Mouse (Mus musculus): Measurements from ENCODE around the gene Serac1. TPM values are rescaled to one million over a fixed set of nuclear protein-coding genes. Genes with fewer than 3 reads are reported as not detected.

Serac1 gene
- polyA plus RNA-seq, 1 experiment = 7.0 TPM

GRCm38 (mm10) chr17:6117148-6117725 is 37.7 kb upstream of the Serac1 start:
- H3K4me3 ChIP-seq (ENCODE audit: control insufficient read depth, insufficient read depth, low read length) = no peak overlapping the region
- H3K27me3 ChIP-seq (ENCODE audit: control insufficient read depth, insufficient read depth, low read length) = no peaks in the 10 kb centered on the region
- DNase-seq = no peak
- no peaks in the 10 kb centered on the region for H3K4me1 ChIP-seq (replicated peaks; ENCODE audit: control insufficient read depth, insufficient read depth, low read length)
- H3K27ac ChIP-seq (ENCODE audit: control insufficient read depth, insufficient read depth, low read length) = no peak overlapping the region
- 92% methylated on average over 4 of the region's 4 CpGs for WGBS
- H3K36me3 ChIP-seq (ENCODE audit: control insufficient read depth, insufficient read depth, low read length) = peaks cover 1% of the 10 kb centered on the region; the same call in 1 of the 2 replicates
- TF ChIP-seq CTCF (IDR thresholded peaks at IDR 0.05; ENCODE audit: borderline replicate concordance, control insufficient read depth, extremely low read depth, insufficient read depth, low read length, poor library complexity) (no peak), POLR2A (IDR thresholded peaks at IDR 0.05; ENCODE audit: control insufficient read depth, extremely low read depth, insufficient read depth, low read length, poor library complexity) (no peak)

DNA sequence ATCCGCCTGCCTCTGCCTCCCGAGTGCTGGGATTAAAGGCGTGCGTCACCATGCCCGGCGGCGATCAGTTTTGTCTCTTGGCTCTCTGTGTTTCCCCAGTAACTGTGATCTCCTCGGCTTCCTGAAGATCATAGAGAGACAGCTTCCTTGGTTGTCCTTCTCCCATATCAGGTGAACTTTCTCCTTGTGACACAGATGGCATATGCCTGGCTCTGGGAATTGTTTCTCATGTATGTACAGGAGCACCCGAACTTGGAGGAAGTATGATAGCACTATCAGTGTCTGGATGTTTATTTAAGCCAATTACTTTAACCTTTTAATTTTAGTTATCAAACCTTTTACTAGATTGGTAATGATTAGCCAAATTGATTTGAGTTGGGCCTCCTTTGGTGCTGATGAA is 35.5 kb upstream of the Serac1 start:
- 96% methylated on average over 9 of the region's 9 CpGs for WGBS
- no peak overlapping the region for H3K27ac ChIP-seq (ENCODE audit: control insufficient read depth, insufficient read depth, low read length)
- H3K4me3 ChIP-seq (ENCODE audit: control insufficient read depth, insufficient read depth, low read length) = no peak overlapping the region
- no peaks in the 10 kb centered on the region for H3K36me3 ChIP-seq (ENCODE audit: control insufficient read depth, insufficient read depth, low read length)
- H3K4me1 ChIP-seq (replicated peaks; ENCODE audit: control insufficient read depth, insufficient read depth, low read length) = no peaks in the 10 kb centered on the region
- TF ChIP-seq CTCF (IDR thresholded peaks at IDR 0.05; ENCODE audit: borderline replicate concordance, control insufficient read depth, extremely low read depth, insufficient read depth, low read length, poor library complexity) = no peak
- no peak for TF ChIP-seq POLR2A (IDR thresholded peaks at IDR 0.05; ENCODE audit: control insufficient read depth, extremely low read depth, insufficient read depth, low read length, poor library complexity)
- no peak for DNase-seq
- no peaks in the 10 kb centered on the region for H3K27me3 ChIP-seq (ENCODE audit: control insufficient read depth, insufficient read depth, low read length)

DNA sequence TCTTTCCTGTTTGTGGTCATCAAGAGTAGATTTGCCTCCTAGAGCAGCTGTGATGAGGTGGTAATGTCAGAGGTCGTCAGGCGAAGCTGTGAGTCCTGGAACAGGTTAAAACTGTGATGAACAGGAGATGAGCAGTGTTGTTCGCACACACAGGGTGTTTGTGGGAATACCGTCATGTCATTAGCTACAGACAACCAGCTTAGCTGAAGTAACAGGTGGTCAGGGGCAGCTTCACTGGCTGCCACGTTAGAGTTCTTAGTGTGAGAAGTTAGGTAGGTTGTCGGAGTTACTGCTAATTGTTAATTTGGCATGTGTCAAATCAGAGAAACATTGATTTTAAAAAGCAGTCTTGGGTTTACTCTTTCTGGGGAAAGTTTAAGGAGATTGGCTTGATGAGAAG is 34.1 kb upstream of the Serac1 start:
- H3K27me3 ChIP-seq (ENCODE audit: control insufficient read depth, insufficient read depth, low read length) = no peaks in the 10 kb centered on the region
- no peaks in the 10 kb centered on the region for H3K4me1 ChIP-seq (replicated peaks; ENCODE audit: control insufficient read depth, insufficient read depth, low read length)
- WGBS = 84% methylated on average over 6 of the region's 6 CpGs
- H3K36me3 ChIP-seq (ENCODE audit: control insufficient read depth, insufficient read depth, low read length) = no peaks in the 10 kb centered on the region
- no peak for DNase-seq
- no peak for TF ChIP-seq CTCF (IDR thresholded peaks at IDR 0.05; ENCODE audit: borderline replicate concordance, control insufficient read depth, extremely low read depth, insufficient read depth, low read length, poor library complexity)
- no peak for TF ChIP-seq POLR2A (IDR thresholded peaks at IDR 0.05; ENCODE audit: control insufficient read depth, extremely low read depth, insufficient read depth, low read length, poor library complexity)
- no peak overlapping the region for H3K4me3 ChIP-seq (ENCODE audit: control insufficient read depth, insufficient read depth, low read length)
- H3K27ac ChIP-seq (ENCODE audit: control insufficient read depth, insufficient read depth, low read length) = no peak overlapping the region

DNA sequence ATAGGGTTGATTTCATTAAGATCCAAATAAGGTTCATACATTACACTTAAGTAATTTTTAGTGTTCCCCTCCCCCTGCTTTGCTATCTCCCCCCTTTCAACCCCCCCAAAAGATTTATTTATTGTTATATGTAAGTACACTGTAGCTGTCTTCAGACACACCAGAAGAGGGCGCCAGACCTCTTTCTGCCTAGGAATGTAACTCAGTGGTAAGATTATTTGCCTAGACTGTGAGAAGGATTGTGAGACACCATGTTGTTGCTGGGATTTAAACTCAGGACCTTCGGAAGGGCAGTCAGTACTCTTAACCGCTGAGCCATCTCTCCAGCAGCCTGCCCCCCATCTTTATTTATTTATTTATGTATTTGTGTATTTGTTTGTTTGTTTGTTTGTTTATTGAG is 31.4 kb upstream of the Serac1 start:
- WGBS = 87% methylated on average over 3 of the region's 3 CpGs
- no peak for TF ChIP-seq POLR2A (IDR thresholded peaks at IDR 0.05; ENCODE audit: control insufficient read depth, extremely low read depth, insufficient read depth, low read length, poor library complexity)
- TF ChIP-seq CTCF (IDR thresholded peaks at IDR 0.05; ENCODE audit: borderline replicate concordance, control insufficient read depth, extremely low read depth, insufficient read depth, low read length, poor library complexity) = no peak
- Histone ChIP-seq H3K36me3 (ENCODE audit: control insufficient read depth, insufficient read depth, low read length) (no peaks in the 10 kb centered on the region), H3K4me3 (ENCODE audit: control insufficient read depth, insufficient read depth, low read length) (no peak overlapping the region), H3K27me3 (ENCODE audit: control insufficient read depth, insufficient read depth, low read length) (no peaks in the 10 kb centered on the region), H3K27ac (ENCODE audit: control insufficient read depth, insufficient read depth, low read length) (no peak overlapping the region), H3K4me1 (replicated peaks; ENCODE audit: control insufficient read depth, insufficient read depth, low read length) (peaks cover 4% of the 10 kb centered on the region)
- no peak for DNase-seq

GRCm38 (mm10) chr17:6108175-6108574 is 28.6 kb upstream of the Serac1 start:
- DNase-seq = no peak
- WGBS = 92% methylated on average over 7 of the region's 7 CpGs

DNA sequence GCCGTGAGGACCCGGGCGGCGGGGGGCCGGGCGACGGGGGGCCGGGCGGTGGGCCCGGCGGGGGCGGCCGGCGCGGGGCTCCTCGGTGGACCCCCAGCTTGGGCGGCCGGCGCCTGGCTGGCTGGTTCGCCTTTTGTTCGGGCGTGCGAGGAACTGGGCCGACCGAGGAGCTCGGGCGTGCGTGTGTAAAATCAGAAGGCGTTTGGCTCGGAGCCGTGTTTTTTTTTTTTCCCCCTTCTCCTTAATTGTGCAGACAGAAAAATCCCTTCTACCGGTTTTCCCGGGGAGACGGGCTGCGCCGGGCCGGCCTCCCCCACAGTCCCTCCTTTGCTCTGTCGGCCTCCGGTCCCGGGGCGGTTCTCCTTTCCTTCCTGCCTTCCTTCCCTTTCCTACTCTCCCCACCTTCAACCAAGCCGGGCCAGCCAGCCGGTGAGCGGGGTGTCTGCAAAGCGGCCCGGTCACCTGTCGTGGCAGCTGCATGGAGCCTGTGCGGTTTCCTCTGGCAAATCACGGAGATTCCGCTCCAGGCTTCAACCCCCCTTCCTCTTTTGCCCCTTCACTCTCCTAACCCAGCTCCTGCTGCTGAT is 27.6 kb upstream of the Serac1 start:
- WGBS = under 1% methylated on average over 49 of the region's 50 CpGs

More at GRCm38 (mm10) chr17:6108175-6108574, 28.6 kb upstream of the Serac1 start:
- no peak for TF ChIP-seq CTCF (IDR thresholded peaks at IDR 0.05; ENCODE audit: borderline replicate concordance, control insufficient read depth, extremely low read depth, insufficient read depth, low read length, poor library complexity)
- no peak for TF ChIP-seq POLR2A (IDR thresholded peaks at IDR 0.05; ENCODE audit: control insufficient read depth, extremely low read depth, insufficient read depth, low read length, poor library complexity)
- peaks cover 4% of the 10 kb centered on the region for H3K4me1 ChIP-seq (replicated peaks; ENCODE audit: control insufficient read depth, insufficient read depth, low read length)
- no peaks in the 10 kb centered on the region for H3K27me3 ChIP-seq (ENCODE audit: control insufficient read depth, insufficient read depth, low read length)
- H3K27ac ChIP-seq (ENCODE audit: control insufficient read depth, insufficient read depth, low read length) = no peak overlapping the region
- no peaks in the 10 kb centered on the region for H3K36me3 ChIP-seq (ENCODE audit: control insufficient read depth, insufficient read depth, low read length)
- no peak overlapping the region for H3K4me3 ChIP-seq (ENCODE audit: control insufficient read depth, insufficient read depth, low read length)

More for the DNA sequence above, 27.6 kb upstream of the Serac1 start:
- peaks cover 4% of the 10 kb centered on the region for H3K4me1 ChIP-seq (replicated peaks; ENCODE audit: control insufficient read depth, insufficient read depth, low read length)
- no peak overlapping the region for H3K27ac ChIP-seq (ENCODE audit: control insufficient read depth, insufficient read depth, low read length)
- no peaks in the 10 kb centered on the region for H3K27me3 ChIP-seq (ENCODE audit: control insufficient read depth, insufficient read depth, low read length)
- TF ChIP-seq CTCF (IDR thresholded peaks at IDR 0.05; ENCODE audit: borderline replicate concordance, control insufficient read depth, extremely low read depth, insufficient read depth, low read length, poor library complexity) = no peak
- TF ChIP-seq POLR2A (IDR thresholded peaks at IDR 0.05; ENCODE audit: control insufficient read depth, extremely low read depth, insufficient read depth, low read length, poor library complexity) = no peak
- no peaks in the 10 kb centered on the region for H3K36me3 ChIP-seq (ENCODE audit: control insufficient read depth, insufficient read depth, low read length)
- H3K4me3 ChIP-seq (ENCODE audit: control insufficient read depth, insufficient read depth, low read length) = peak overlapping the region; percentile 56
- DNase-seq = peak; percentile 41
